Mouse (Mus musculus) liver, postnatal 0 days (tissue): ENCODE data around the gene Fscn2. TPM values are rescaled to one million over a fixed set of nuclear protein-coding genes. Genes with fewer than 3 reads are reported as not detected.

Experiments used
- ATAC-seq: fragments of 200-750 bp; cut with Nextera tagmentation; 2 replicates; pipeline ENCODE4 v1.8.0; 2017; ENCODE audit warnings: mild to moderate bottlenecking, moderate library complexity
- DNase-seq: peaks from one replicate; pipeline ENCODE4 v3.0.0-alpha.2; 2016
- H3K27ac ChIP-seq: fragments of 300-500 bp; sonication (generic); 2 replicates; pipeline ENCODE4 v1.5.1; 2014; ENCODE audit warnings: antibody characterized with exemption, moderate library complexity, mild to moderate bottlenecking, low read depth
- H3K27me3 ChIP-seq: fragments of 300-500 bp; sonication (generic); 2 replicates; pipeline ENCODE4 v1.6.1; 2014; ENCODE audit warnings: low read length, control low read depth, mixed read lengths; ENCODE audit not compliant: insufficient read depth
- H3K36me3 ChIP-seq: fragments of 300-500 bp; sonication (generic); replicated peaks from 2 replicates; pipeline ENCODE4 v1.6.1; 2014; ENCODE audit warnings: mild to moderate bottlenecking, control low read depth, low read length, moderate library complexity, mixed read lengths; ENCODE audit not compliant: insufficient read depth
- H3K4me1 ChIP-seq: fragments of 300-500 bp; sonication (generic); 2 replicates; pipeline ENCODE4 v1.6.1; 2014; ENCODE audit warnings: antibody characterized with exemption, mild to moderate bottlenecking, control low read depth; ENCODE audit not compliant: insufficient read depth
- H3K4me2 ChIP-seq: fragments of 300-500 bp; sonication (generic); 2 replicates; pipeline ENCODE4 v1.6.1; 2014; ENCODE audit warnings: low read depth, mild to moderate bottlenecking, low read length, moderate library complexity, mixed read lengths
- H3K4me3 ChIP-seq: fragments of 300-500 bp; sonication (generic); 2 replicates; pipeline ENCODE4 v1.5.1; 2014; ENCODE audit warnings: low read depth, low read length
- H3K9ac ChIP-seq: fragments of 300-500 bp; sonication (generic); replicated peaks from 2 replicates; pipeline ENCODE4 v1.6.1; 2014; ENCODE audit warnings: mild to moderate bottlenecking, moderate library complexity
- H3K9me3 ChIP-seq: fragments of 300-500 bp; sonication (generic); 2 replicates; pipeline ENCODE4 v1.6.1; 2016; ENCODE audit warnings: mild to moderate bottlenecking, control low read depth, low read length, mixed read lengths
- CTCF ChIP-seq: sonication (generic); IDR thresholded peaks from 2 replicates; pipeline ENCODE4 v1.5.1; 2016; ENCODE audit warnings: antibody characterized with exemption, low read depth
- EP300 ChIP-seq: IDR thresholded peaks from 2 replicates; pipeline ENCODE4 v1.6.1; 2016; ENCODE audit warnings: antibody characterized with exemption, low read depth, mild to moderate bottlenecking
- WGBS: fragments of 180-500 bp; shearing (Covaris S2); extraction: QIAGEN DNeasy Blood & Tissue Kit; methylation state at CpG from one replicate; pipeline ENCODE4 v1.1.7; 2014; ENCODE audit not compliant: insufficient replicate concordance; 5-methylcytosine and 5-hydroxymethylcytosine counted together
- polyA plus RNA-seq: library from polyadenylated mRNA; unstranded; fragments of >200 nt; fragmentation: Nextera tagmentation; extraction: Ambion mirVana; gene quantifications from 2 replicates; pipeline ENCODE4 v1.2.1, GENCODE M21; 2015

The Fscn2 gene
- polyA plus RNA-seq, 1 experiment from 2014 or later, result not detected

GRCm38 (mm10) chr11:120356900-120357299 lies 4.4 kb upstream of the Fscn2 start:
- Histone ChIP-seq H3K4me1 (peaks cover 45% of the 10 kb centered on the region), H3K9ac (no peak overlapping the region), H3K4me2 (no peak overlapping the region), H3K27ac (no peak overlapping the region), H3K36me3 (no peaks in the 10 kb centered on the region), H3K9me3 (no peaks in the 10 kb centered on the region), H3K4me3 (no peak overlapping the region), H3K27me3 (no peaks in the 10 kb centered on the region)
- no peak for TF ChIP-seq EP300
- no peak for TF ChIP-seq CTCF
- 91% methylated on average over 4 of the region's 4 CpGs for WGBS
- DNase-seq (no peak), ATAC-seq (no peak)

DNA sequence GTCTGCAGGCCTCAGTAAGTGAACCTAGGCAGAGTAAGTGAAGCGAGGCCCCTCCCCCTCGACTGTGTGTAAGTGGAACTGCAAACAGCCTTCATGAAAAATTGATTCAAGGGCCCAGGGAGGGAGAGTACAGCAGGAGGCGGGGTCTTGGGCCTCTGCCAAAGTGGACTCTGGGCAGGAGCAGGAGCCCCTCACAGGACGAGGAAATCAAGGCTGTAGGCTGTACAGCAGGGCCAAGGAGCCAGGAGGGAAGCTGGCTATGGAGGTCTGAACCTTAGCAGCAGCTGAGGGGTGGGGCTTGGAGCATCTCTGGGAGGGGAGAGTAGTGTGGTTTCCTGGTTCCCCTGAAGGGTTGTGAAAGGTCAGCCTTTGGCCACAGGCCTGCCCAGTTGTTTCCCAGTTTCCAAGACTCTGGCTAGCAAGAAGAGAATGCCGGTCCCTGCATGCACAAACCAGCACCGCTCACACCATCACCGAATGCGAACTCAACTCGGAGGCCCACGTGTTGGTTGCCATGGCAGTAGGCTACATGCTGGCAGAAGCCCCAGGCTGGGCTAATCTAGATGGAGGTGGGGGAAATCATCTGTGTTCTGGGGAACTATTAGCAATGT lies 3.4 kb upstream of the Fscn2 start:
- peak overlapping the region; percentile 46 for H3K27ac ChIP-seq

GRCm38 (mm10) chr11:120359391-120359790 lies 1.9 kb upstream of the Fscn2 start:
- Histone ChIP-seq H3K4me1 (peaks cover 25% of the 10 kb centered on the region), H3K4me3 (no peak overlapping the region), H3K27ac (no peak overlapping the region), H3K9me3 (no peaks in the 10 kb centered on the region), H3K27me3 (no peaks in the 10 kb centered on the region), H3K36me3 (no peaks in the 10 kb centered on the region), H3K9ac (no peak overlapping the region), H3K4me2 (no peak overlapping the region)
- ATAC-seq (no peak), DNase-seq (no peak)
- WGBS, result 84% methylated on average over 6 of the region's 6 CpGs
- TF ChIP-seq CTCF, result no peak
- TF ChIP-seq EP300, result no peak

More for the DNA sequence above, 3.4 kb upstream of the Fscn2 start:
- H3K9ac ChIP-seq, result no peak overlapping the region
- H3K27me3 ChIP-seq, result no peaks in the 10 kb centered on the region
- peaks cover 40% of the 10 kb centered on the region for H3K4me1 ChIP-seq
- DNase-seq (peak; percentile 76), ATAC-seq (no peak; the same call in 1 of the 2 replicates)
- no peaks in the 10 kb centered on the region for H3K36me3 ChIP-seq
- H3K4me2 ChIP-seq, result no peak overlapping the region
- 30% methylated on average over 10 of the region's 10 CpGs for WGBS
- no peak for TF ChIP-seq EP300
- no peak for TF ChIP-seq CTCF
- H3K9me3 ChIP-seq, result no peaks in the 10 kb centered on the region
- no peak overlapping the region for H3K4me3 ChIP-seq

GRCm38 (mm10) chr11:120360062-120360461 lies 1.3 kb upstream of the Fscn2 start:
- ATAC-seq, result no peak
- WGBS, result 49% methylated on average over 8 of the region's 8 CpGs
- Histone ChIP-seq H3K36me3 (no peaks in the 10 kb centered on the region), H3K9ac (no peak overlapping the region), H3K9me3 (no peaks in the 10 kb centered on the region), H3K4me3 (no peak overlapping the region), H3K27ac (no peak overlapping the region), H3K4me2 (no peak overlapping the region), H3K4me1 (peaks cover 19% of the 10 kb centered on the region), H3K27me3 (no peaks in the 10 kb centered on the region)
- TF ChIP-seq EP300 (no peak), CTCF (no peak)
- DNase-seq, result no peak

DNA sequence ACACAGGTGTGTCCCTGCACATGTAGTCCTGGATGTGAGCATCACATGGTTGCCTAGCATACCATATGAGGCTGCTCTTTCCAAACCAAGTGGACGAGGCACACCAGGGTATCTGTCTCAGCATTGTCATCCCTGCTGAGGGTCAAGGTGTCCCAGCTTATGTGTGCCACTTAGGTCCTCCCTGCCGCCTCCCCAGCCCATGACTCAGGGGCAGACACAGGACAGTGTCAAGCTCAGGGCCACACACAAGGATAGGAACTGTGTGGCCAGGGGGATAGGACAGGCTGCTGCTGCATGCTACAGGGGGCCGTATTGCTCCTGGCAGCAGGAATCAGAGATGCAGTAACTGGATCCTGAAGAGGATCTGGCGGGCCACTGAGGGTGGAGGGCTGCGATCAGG lies 579 bp upstream of the Fscn2 start:
- no peak overlapping the region for H3K4me2 ChIP-seq

GRCm38 (mm10) chr11:120362891-120363290 lies 1.6 kb downstream of the Fscn2 start:
- DNase-seq, result no peak
- ATAC-seq, result no peak
- Histone ChIP-seq H3K4me2 (no peak overlapping the region), H3K4me3 (no peak overlapping the region), H3K27ac (no peak overlapping the region), H3K4me1 (peaks cover 6% of the 10 kb centered on the region), H3K9ac (no peak overlapping the region), H3K36me3 (no peaks in the 10 kb centered on the region), H3K9me3 (no peaks in the 10 kb centered on the region), H3K27me3 (no peaks in the 10 kb centered on the region)
- TF ChIP-seq EP300 (no peak), CTCF (no peak)
- WGBS, result 75% methylated on average over 6 of the region's 6 CpGs

More for the DNA sequence above, 579 bp upstream of the Fscn2 start:
- H3K9ac ChIP-seq, result no peak overlapping the region
- no peaks in the 10 kb centered on the region for H3K9me3 ChIP-seq
- no peak for TF ChIP-seq EP300
- no peak for TF ChIP-seq CTCF
- peaks cover 13% of the 10 kb centered on the region for H3K4me1 ChIP-seq
- 81% methylated on average over 5 of the region's 5 CpGs for WGBS
- H3K27me3 ChIP-seq, result no peaks in the 10 kb centered on the region
- no peak overlapping the region for H3K4me3 ChIP-seq
- no peaks in the 10 kb centered on the region for H3K36me3 ChIP-seq
- H3K27ac ChIP-seq, result no peak overlapping the region
- ATAC-seq (no peak), DNase-seq (no peak)
